17 mouse cellular contexts compared by ENCODE assay signal in genomic region chr9:45959661-45960060, GRCm38 (mm10). TPM values are rescaled to one million over a fixed set of nuclear protein-coding genes. Genes with fewer than 3 reads are reported as not detected.
DNase-seq lines count a peak whose midpoint lies in the region; ATAC-seq and TF ChIP-seq lines count a peak whose summit lies in the region.
"Had no signal": no experiment of that assay in that cellular context is flagged by ENCODE, and none has a peak within 500 bp of the region (broad histone marks: within the 10 kb centered on the region; RNA-seq: fewer than 3 reads in every experiment).

No protein-coding gene starts in this region.

- H3K9me3 ChIP-seq in liver, postnatal 0 days (ENCODE audit: low read length) = no peaks in the 10 kb centered on the region
- no peaks in the 10 kb centered on the region for H3K9me3 ChIP-seq in liver, embryonic 12.5 days (replicated peaks)
- no peaks in the 10 kb centered on the region for H3K9me3 ChIP-seq in stomach, postnatal 0 days (ENCODE audit: control insufficient read depth, low read length)
- H3K9me3 ChIP-seq: embryonic facial prominence, embryonic 12.5 days; hindbrain, embryonic 10.5 days; liver, embryonic 15.5 days had no signal

- H3K9ac ChIP-seq in liver, postnatal 0 days (replicated peaks) = no peak overlapping the region
- no peak overlapping the region for H3K9ac ChIP-seq in liver, embryonic 12.5 days
- H3K9ac ChIP-seq in stomach, postnatal 0 days (ENCODE audit: low read length) = no peak overlapping the region
- H3K9ac ChIP-seq: embryonic facial prominence, embryonic 12.5 days; liver, embryonic 15.5 days had no signal

- TF ChIP-seq CTCF in liver, postnatal 0 days (IDR thresholded peaks at IDR 0.05; ENCODE audit: low read depth) = no peak
- TF ChIP-seq CTCF in stomach, postnatal 0 days (IDR thresholded peaks at IDR 0.05; ENCODE audit: low read depth) = no peak

- peak; percentile 9; the same call in 1 of the 2 replicates for ATAC-seq in liver, postnatal 0 days
- ATAC-seq in liver, embryonic 12.5 days = no peak
- no peak for ATAC-seq in stomach, postnatal 0 days (ENCODE audit: low FRiP score, low TSS enrichment)
- ATAC-seq: intestine, embryonic 16.5 days; Patski had no signal

- peak; percentile 23; the same call in 1 of the 2 replicates for TF ChIP-seq EP300 in liver, postnatal 0 days (IDR thresholded peaks at IDR 0.05; ENCODE audit: low read depth)
- no peak for TF ChIP-seq EP300 in stomach, postnatal 0 days (optimal IDR thresholded peaks at IDR 0.05)

- 38% methylated on average over 7 of the region's 7 CpGs for WGBS in liver, postnatal 0 days (ENCODE audit: insufficient replicate concordance)
- 54% methylated on average over 7 of the region's 7 CpGs for WGBS in liver, embryonic 12.5 days (ENCODE audit: insufficient replicate concordance)
- WGBS in stomach, postnatal 0 days = 71% methylated on average over 7 of the region's 7 CpGs

- H3K27me3 ChIP-seq in liver, postnatal 0 days (ENCODE audit: insufficient read depth, low read length) = no peaks in the 10 kb centered on the region
- no peaks in the 10 kb centered on the region for H3K27me3 ChIP-seq in liver, embryonic 12.5 days (replicated peaks)
- no peaks in the 10 kb centered on the region for H3K27me3 ChIP-seq in stomach, postnatal 0 days (ENCODE audit: control insufficient read depth, insufficient read depth, low read length)
- H3K27me3 ChIP-seq: embryonic facial prominence, embryonic 12.5 days; liver, embryonic 15.5 days; Patski had no signal

- peak overlapping the region; percentile 69 for H3K27ac ChIP-seq in liver, postnatal 0 days (ENCODE audit: low read depth)
- no peak overlapping the region for H3K27ac ChIP-seq in liver, embryonic 12.5 days
- peak overlapping the region; percentile 35; the same call in 1 of the 2 replicates for H3K27ac ChIP-seq in stomach, postnatal 0 days (replicated peaks)
- H3K27ac ChIP-seq: embryonic facial prominence, embryonic 12.5 days; hindbrain, embryonic 10.5 days; liver, embryonic 15.5 days had no signal

- H3K4me3 ChIP-seq in liver, postnatal 0 days (ENCODE audit: low read depth, low read length) = no peak overlapping the region
- H3K4me3 ChIP-seq in liver, embryonic 12.5 days = no peak overlapping the region
- no peak overlapping the region for H3K4me3 ChIP-seq in stomach, postnatal 0 days (ENCODE audit: low read depth, low read length)
- H3K4me3 ChIP-seq: embryonic facial prominence, embryonic 12.5 days; hindbrain, embryonic 10.5 days; liver, embryonic 15.5 days had no signal

- peaks cover 28% of the 10 kb centered on the region for H3K36me3 ChIP-seq in liver, postnatal 0 days (replicated peaks; ENCODE audit: insufficient read depth, low read length)
- peaks cover 40% of the 10 kb centered on the region for H3K36me3 ChIP-seq in liver, embryonic 12.5 days
- H3K36me3 ChIP-seq in stomach, postnatal 0 days (ENCODE audit: control insufficient read depth, insufficient read depth, low read length) = 0 out of 2 replicates have a peak, but pooled peaks cover 4% of the 10 kb centered on the region

- no peak overlapping the region for H3K4me2 ChIP-seq in liver, postnatal 0 days (ENCODE audit: low read depth, low read length)
- H3K4me2 ChIP-seq in liver, embryonic 12.5 days = no peak overlapping the region
- H3K4me2 ChIP-seq in stomach, postnatal 0 days (replicated peaks; ENCODE audit: low read depth) = no peak overlapping the region
- H3K4me2 ChIP-seq: embryonic facial prominence, embryonic 12.5 days; liver, embryonic 15.5 days had no signal

- H3K4me1 ChIP-seq in liver, postnatal 0 days (ENCODE audit: insufficient read depth) = peaks cover 10% of the 10 kb centered on the region
- peaks cover 15% of the 10 kb centered on the region for H3K4me1 ChIP-seq in liver, embryonic 12.5 days
- H3K4me1 ChIP-seq in stomach, postnatal 0 days (replicated peaks; ENCODE audit: control insufficient read depth, insufficient read depth) = no peaks in the 10 kb centered on the region

- peak; percentile 48 for DNase-seq in adrenal gland, postnatal 14 days
- no peak for DNase-seq in adrenal gland, postnatal 10 days
- DNase-seq in liver, postnatal 0 days = peak; percentile 34
- peak; percentile 58 for DNase-seq in lung, postnatal 36 days
- DNase-seq in stomach, postnatal 0 days (ENCODE audit: low spot score) = no peak
- DNase-seq in kidney, postnatal 14 days = no peak
- DNase-seq in layer of hippocampus, adult 18-20 months (ENCODE audit: low spot score in 2 of 2) = no peak
- DNase-seq: cerebellum, postnatal 36 days; kidney, postnatal 25 days; midbrain, embryonic 14.5 days; thymus, postnatal 25 days had no signal

RNA-seq across cellular contexts. Expression of gene Sidt2, which starts 4.6 kb away (rescaled TPM):
- 177 and 178 TPM in 2 replicates for total RNA-seq in adrenal gland, postnatal 14 days (2021)
- 100 to 1,000 TPM; 160 to 179 TPM for total RNA-seq in adrenal gland, postnatal 10 days (2021)
- 23.5 and 23.6 TPM in 2 replicates for polyA plus RNA-seq in liver, postnatal 0 days (2015; fragmentation: Nextera tagmentation; extraction: Ambion mirVana)
- polyA plus RNA-seq in liver, embryonic 12.5 days (2016; fragmentation: Nextera tagmentation; extraction: Ambion mirVana) = 31.5 and 33.3 TPM in 2 replicates
- polyA plus RNA-seq in stomach, postnatal 0 days (2015; fragmentation: Nextera tagmentation; extraction: Ambion mirVana) = 41.0 and 46.1 TPM in 2 replicates
- 10 to 100 TPM; 69.1 to 76.4 TPM for total RNA-seq in layer of hippocampus, adult 18-20 months (2021)

RNA-seq across cellular contexts. Expression of gene Tagln, which starts 23.8 kb away (rescaled TPM):
- 57.9 and 85.1 TPM in 2 replicates for total RNA-seq in adrenal gland, postnatal 14 days (2021)
- 10 to 100 TPM; 53.1 to 84.6 TPM for total RNA-seq in adrenal gland, postnatal 10 days (2021)
- 3.6 and 5.2 TPM in 2 replicates for polyA plus RNA-seq in liver, postnatal 0 days (2015; fragmentation: Nextera tagmentation; extraction: Ambion mirVana)
- 9.2 and 11.0 TPM in 2 replicates for polyA plus RNA-seq in liver, embryonic 12.5 days (2016; fragmentation: Nextera tagmentation; extraction: Ambion mirVana)
- 881 and 1,168 TPM in 2 replicates for polyA plus RNA-seq in stomach, postnatal 0 days (2015; fragmentation: Nextera tagmentation; extraction: Ambion mirVana)
- total RNA-seq in layer of hippocampus, adult 18-20 months (2021) = 1 to 10 TPM; 3.4 to 8.3 TPM

RNA-seq across cellular contexts. Expression of gene Pafah1b2, which starts 52.8 kb away (rescaled TPM):
- 132 and 135 TPM in 2 replicates for total RNA-seq in adrenal gland, postnatal 14 days (2021)
- 100 to 1,000 TPM; 118 to 119 TPM for total RNA-seq in adrenal gland, postnatal 10 days (2021)
- 35.8 and 42.6 TPM in 2 replicates for polyA plus RNA-seq in liver, postnatal 0 days (2015; fragmentation: Nextera tagmentation; extraction: Ambion mirVana)
- 118 and 125 TPM in 2 replicates for polyA plus RNA-seq in liver, embryonic 12.5 days (2016; fragmentation: Nextera tagmentation; extraction: Ambion mirVana)
- 70.8 and 79.0 TPM in 2 replicates for polyA plus RNA-seq in stomach, postnatal 0 days (2015; fragmentation: Nextera tagmentation; extraction: Ambion mirVana)
- 100 to 1,000 TPM; 237 to 239 TPM for total RNA-seq in layer of hippocampus, adult 18-20 months (2021)

RNA-seq across cellular contexts. Expression of gene Rnf214, which starts 53.0 kb away (rescaled TPM):
- total RNA-seq in adrenal gland, postnatal 14 days (2021) = 39.0 and 40.0 TPM in 2 replicates
- total RNA-seq in adrenal gland, postnatal 10 days (2021) = 10 to 100 TPM; 37.4 to 42.3 TPM
- 13.0 and 15.9 TPM in 2 replicates for polyA plus RNA-seq in liver, postnatal 0 days (2015; fragmentation: Nextera tagmentation; extraction: Ambion mirVana)
- 17.5 and 24.0 TPM in 2 replicates for polyA plus RNA-seq in liver, embryonic 12.5 days (2016; fragmentation: Nextera tagmentation; extraction: Ambion mirVana)
- polyA plus RNA-seq in stomach, postnatal 0 days (2015; fragmentation: Nextera tagmentation; extraction: Ambion mirVana) = 18.9 and 22.3 TPM in 2 replicates
- 10 to 100 TPM; 71.8 to 73.2 TPM for total RNA-seq in layer of hippocampus, adult 18-20 months (2021)

RNA-seq across cellular contexts. Expression of gene Sik3, which starts 53.0 kb away (rescaled TPM):
- 53.9 and 56.6 TPM in 2 replicates for total RNA-seq in adrenal gland, postnatal 14 days (2021)
- total RNA-seq in adrenal gland, postnatal 10 days (2021) = 10 to 100 TPM; 50.2 to 55.1 TPM
- 5.0 TPM in 2 replicates for polyA plus RNA-seq in liver, postnatal 0 days (2015; fragmentation: Nextera tagmentation; extraction: Ambion mirVana)
- polyA plus RNA-seq in liver, embryonic 12.5 days (2016; fragmentation: Nextera tagmentation; extraction: Ambion mirVana) = 6.8 and 7.1 TPM in 2 replicates
- polyA plus RNA-seq in stomach, postnatal 0 days (2015; fragmentation: Nextera tagmentation; extraction: Ambion mirVana) = 6.6 and 6.8 TPM in 2 replicates
- total RNA-seq in layer of hippocampus, adult 18-20 months (2021) = 100 to 1,000 TPM; 143 to 147 TPM

Comparison
In these comparisons a context has a peak if more than half of its experiments do, and no peak if none do; other contexts are left out.
1. DNase-seq: peak in adrenal gland, postnatal 14 days (single experiment), liver, postnatal 0 days (single experiment) and lung, postnatal 36 days (single experiment); none in adrenal gland, postnatal 10 days (single experiment), stomach, postnatal 0 days (single experiment), kidney, postnatal 14 days (single experiment) and layer of hippocampus, adult 18-20 months (0 of 2).